Mouse (Mus musculus) limb, embryonic 11.5 days (tissue): ENCODE results near the gene Myg1. TPM values are rescaled to one million over a fixed set of nuclear protein-coding genes. Genes with fewer than 3 reads are reported as not detected.

ENCODE experiments used
- ATAC-seq: fragments of 200-750 bp; cut with Nextera tagmentation; 2 replicates; pipeline ENCODE4 v1.8.0; 2017; ENCODE audit warnings: low read depth; ENCODE audit not compliant: insufficient number of reproducible peaks, low FRiP score, low TSS enrichment
- DNase-seq: peaks from one replicate; pipeline ENCODE4 v3.0.0-alpha.2; 2015; ENCODE audit warnings: low spot score
- H3K27ac ChIP-seq: fragments of 300-500 bp; sonication (generic); replicated peaks from 2 replicates; pipeline ENCODE4 v1.5.1; 2014; ENCODE audit warnings: low read depth, mild to moderate bottlenecking, low read length
- H3K27me3 ChIP-seq: fragments of 300-500 bp; sonication (generic); 2 replicates; pipeline ENCODE4 v1.6.1; 2014; ENCODE audit warnings: mild to moderate bottlenecking, low read length, mixed read lengths; ENCODE audit not compliant: control insufficient read depth, insufficient read depth
- H3K36me3 ChIP-seq: fragments of 300-500 bp; sonication (generic); 2 replicates; pipeline ENCODE4 v1.6.1; 2014; ENCODE audit warnings: mild to moderate bottlenecking, low read length, moderate library complexity, mixed read lengths; ENCODE audit not compliant: control insufficient read depth, insufficient read depth
- H3K4me1 ChIP-seq: fragments of 300-500 bp; sonication (generic); 2 replicates; pipeline ENCODE4 v1.6.1; 2014; ENCODE audit warnings: low read length, mixed read lengths; ENCODE audit not compliant: control insufficient read depth, insufficient read depth
- H3K4me2 ChIP-seq: fragments of 300-500 bp; sonication (generic); 2 replicates; pipeline ENCODE4 v1.6.1; 2014; ENCODE audit warnings: low read depth, mild to moderate bottlenecking, moderate library complexity; ENCODE audit not compliant: severe bottlenecking
- H3K4me3 ChIP-seq: fragments of 300-500 bp; sonication (generic); 2 replicates; pipeline ENCODE4 v1.5.1; 2014; ENCODE audit warnings: low read depth, low read length
- H3K9ac ChIP-seq: fragments of 300-500 bp; sonication (generic); 2 replicates; pipeline ENCODE4 v1.6.1; 2014; ENCODE audit warnings: mild to moderate bottlenecking, low read length
- H3K9me3 ChIP-seq: fragments of 300-500 bp; sonication (generic); 2 replicates; pipeline ENCODE4 v1.6.1; 2016; ENCODE audit warnings: low read length; ENCODE audit not compliant: control insufficient read depth
- WGBS: fragments of 180-500 bp; shearing (Covaris S2); extraction: QIAGEN DNeasy Blood & Tissue Kit; methylation state at CpG from one replicate; pipeline ENCODE4 v1.1.7; 2014; 5-methylcytosine and 5-hydroxymethylcytosine counted together
- polyA plus RNA-seq: library from polyadenylated mRNA; unstranded; fragments of >200 nt; fragmentation: Nextera tagmentation; extraction: Ambion mirVana; gene quantifications from 2 replicates; pipeline ENCODE4 v1.2.1, GENCODE M21; 2014

The Myg1 gene
- polyA plus RNA-seq, 1 experiment from 2014 or later = 122 TPM

DNA sequence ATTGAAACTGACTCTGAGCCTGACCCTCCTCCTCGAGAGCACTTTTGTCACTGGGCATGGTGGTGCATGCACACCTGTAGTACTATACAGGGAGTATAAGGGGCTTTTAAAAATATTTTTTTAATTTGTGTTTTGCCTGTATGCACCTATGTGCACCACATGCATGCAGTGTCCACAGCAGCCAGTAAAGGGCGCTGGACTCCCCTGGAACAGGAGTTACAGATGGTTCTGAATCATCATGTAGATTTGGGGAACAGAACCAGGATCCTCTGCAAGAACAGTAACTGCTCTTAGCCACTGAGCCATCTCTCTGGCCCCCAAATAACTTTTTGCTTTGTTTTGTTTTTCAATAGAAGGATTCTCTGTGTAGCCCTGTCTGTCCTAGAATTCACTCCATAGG lies 20.7 kb downstream of the Myg1 start:
- ATAC-seq = no peak
- WGBS = 58% methylated on average over 2 of the region's 2 CpGs
- Histone ChIP-seq H3K27ac (no peak overlapping the region), H3K9ac (no peak overlapping the region), H3K4me3 (no peak overlapping the region), H3K4me2 (no peak overlapping the region), H3K27me3 (no peaks in the 10 kb centered on the region), H3K4me1 (peaks cover 22% of the 10 kb centered on the region), H3K36me3 (no peaks in the 10 kb centered on the region; the same call in 1 of the 2 replicates), H3K9me3 (no peaks in the 10 kb centered on the region)
- no peak for DNase-seq

DNA sequence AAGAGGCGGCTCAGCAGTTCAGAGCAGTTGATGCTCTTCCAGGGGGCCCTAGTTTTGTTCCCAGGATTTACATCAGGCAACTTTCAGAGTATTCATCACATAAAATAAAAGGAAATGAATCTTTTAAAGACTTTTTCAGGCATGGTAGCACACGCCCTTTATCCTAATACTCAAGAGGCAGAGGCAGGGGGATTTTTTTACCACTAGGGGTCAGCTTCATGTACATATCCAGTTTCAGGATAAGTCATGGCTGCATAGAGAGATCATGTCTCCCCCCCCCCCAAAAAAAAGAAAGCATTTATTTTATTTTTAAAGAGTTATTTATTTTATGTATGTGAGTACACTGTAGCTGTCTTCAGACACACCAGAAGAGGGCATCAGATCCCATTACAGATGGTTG lies 22.5 kb downstream of the Myg1 start:
- no peak for DNase-seq
- Histone ChIP-seq H3K9ac (no peak overlapping the region), H3K36me3 (no peaks in the 10 kb centered on the region), H3K4me2 (no peak overlapping the region), H3K27ac (no peak overlapping the region), H3K9me3 (no peaks in the 10 kb centered on the region), H3K27me3 (no peaks in the 10 kb centered on the region; the same call in 1 of the 2 replicates), H3K4me3 (no peak overlapping the region), H3K4me1 (peaks cover 35% of the 10 kb centered on the region)
- 84% methylated on average over 2 of the region's 2 CpGs for WGBS
- no peak for ATAC-seq

DNA sequence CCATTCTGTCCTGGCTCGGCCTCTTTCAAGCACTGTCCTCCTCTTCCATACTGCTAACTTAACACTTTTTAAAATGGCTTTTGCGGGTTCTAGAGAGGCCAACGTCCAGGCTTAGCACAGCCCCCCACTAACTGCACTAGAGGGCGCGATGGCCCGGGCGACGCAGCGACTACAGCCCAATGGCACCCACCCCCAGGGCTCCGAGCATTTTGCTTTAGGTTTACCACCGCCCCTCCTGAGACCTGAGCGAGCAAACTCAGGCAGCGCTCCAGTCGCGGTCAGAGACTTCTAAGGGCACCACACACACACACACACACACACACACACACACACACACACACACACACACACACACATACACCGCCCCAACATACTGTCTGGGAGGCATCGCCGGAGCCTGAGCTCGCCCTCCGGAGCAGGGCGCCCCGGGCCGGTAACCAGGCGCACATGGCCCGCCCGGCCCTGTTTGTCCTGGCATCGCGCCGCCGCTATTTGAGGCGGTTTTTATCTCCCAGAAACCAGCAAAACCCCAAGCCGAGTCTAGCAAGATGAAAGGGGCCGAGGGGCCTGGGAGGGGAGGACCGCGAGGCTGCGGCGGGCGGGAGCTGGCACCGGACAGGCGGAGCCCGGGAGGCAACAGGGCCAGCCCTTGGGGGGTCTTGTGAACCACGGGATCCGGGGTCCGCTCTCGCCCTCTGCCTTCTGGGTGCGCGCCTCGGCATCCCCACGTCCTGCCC lies 23.8 kb downstream of the Myg1 start:
- peak overlapping the region; percentile 44 for H3K4me3 ChIP-seq
- H3K4me1 ChIP-seq = peaks cover 34% of the 10 kb centered on the region
- peak overlapping the region; percentile 80 for H3K9ac ChIP-seq
- H3K27me3 ChIP-seq = no peaks in the 10 kb centered on the region; the same call in 1 of the 2 replicates
- under 1% methylated on average over 49 of the region's 49 CpGs for WGBS
- DNase-seq = peak; percentile 82
- ATAC-seq = peak; percentile 45; the same call in 1 of the 2 replicates
- H3K9me3 ChIP-seq = no peaks in the 10 kb centered on the region
- peak overlapping the region; percentile 94 for H3K27ac ChIP-seq
- no peaks in the 10 kb centered on the region for H3K36me3 ChIP-seq
- peak overlapping the region; percentile 71 for H3K4me2 ChIP-seq

DNA sequence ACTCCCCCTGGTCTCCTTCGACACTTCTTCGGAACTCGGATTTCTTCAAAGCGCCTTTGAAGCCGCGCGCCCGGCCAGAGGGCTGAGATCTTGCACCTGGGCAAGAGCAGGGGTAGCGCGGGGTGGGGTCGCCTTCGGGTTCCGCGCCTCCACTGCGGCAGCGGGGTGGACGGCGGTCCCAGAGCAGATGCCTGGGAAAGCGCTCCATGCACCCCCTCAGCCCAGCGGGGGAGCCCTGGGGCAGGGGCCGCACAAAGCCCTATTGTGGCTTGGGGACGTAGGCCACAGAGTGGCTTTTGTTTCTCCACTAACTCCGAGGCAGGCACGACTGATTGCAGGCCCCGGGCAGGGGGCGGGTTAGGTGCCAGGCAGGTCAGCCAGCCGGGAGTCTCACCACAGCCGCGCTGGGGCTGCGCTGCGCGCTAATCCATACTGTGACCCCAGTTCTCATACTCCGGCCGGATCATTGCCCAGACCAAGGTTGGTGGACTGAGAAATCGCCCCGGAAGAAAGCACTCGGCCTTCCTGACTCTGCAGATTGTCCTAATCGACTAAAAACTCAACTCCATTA lies 24.4 kb downstream of the Myg1 start:
- H3K4me2 ChIP-seq = peak overlapping the region; percentile 71
- WGBS = 2% methylated on average over 38 of the region's 38 CpGs
- peak overlapping the region; percentile 80 for H3K9ac ChIP-seq
- H3K36me3 ChIP-seq = no peaks in the 10 kb centered on the region
- H3K27ac ChIP-seq = peak overlapping the region; percentile 94
- H3K4me3 ChIP-seq = peak overlapping the region; percentile 44
- DNase-seq = peak; percentile 83
- peaks cover 34% of the 10 kb centered on the region for H3K4me1 ChIP-seq
- H3K9me3 ChIP-seq = no peaks in the 10 kb centered on the region
- ATAC-seq = peak; percentile 48
- no peaks in the 10 kb centered on the region; the same call in 1 of the 2 replicates for H3K27me3 ChIP-seq

DNA sequence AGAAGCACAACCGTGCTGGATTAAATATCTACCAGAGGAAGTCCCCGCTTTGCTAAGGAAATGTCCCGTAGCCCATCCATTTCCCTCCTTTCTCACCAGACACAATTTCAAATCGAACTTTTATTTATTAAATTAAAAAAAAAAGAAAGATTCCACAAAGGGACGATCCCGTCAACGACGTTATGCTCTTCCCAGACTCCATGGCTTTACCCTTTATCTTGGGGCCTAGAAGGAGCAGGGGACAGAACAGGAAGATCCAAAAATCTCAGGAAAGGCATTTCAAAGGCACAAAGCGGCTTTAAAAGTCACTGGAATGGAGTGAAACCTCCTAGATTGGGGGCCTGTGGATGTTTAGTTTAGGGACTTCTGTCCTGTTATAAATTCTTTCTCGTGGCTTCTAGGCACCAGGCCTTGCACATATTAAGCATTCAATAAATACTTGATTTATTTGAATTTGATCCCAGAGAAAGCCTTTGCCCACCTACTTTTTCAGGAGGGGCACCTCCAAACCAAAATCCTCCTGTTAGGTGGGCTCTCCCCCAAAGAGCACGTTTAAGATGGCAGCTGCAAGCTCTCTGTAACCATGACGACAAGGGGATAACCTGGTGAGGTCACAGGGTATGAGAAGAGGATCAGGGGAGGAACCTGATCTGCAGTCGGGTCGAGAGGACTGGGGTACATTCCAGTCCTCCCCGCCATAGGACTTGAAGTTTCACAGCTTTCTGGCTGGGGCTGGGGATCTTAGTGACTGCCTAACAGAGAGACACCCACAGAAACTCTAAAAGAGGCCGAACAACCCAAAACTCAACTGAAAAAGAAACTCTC lies 25.2 kb downstream of the Myg1 start:
- H3K27me3 ChIP-seq = no peaks in the 10 kb centered on the region; the same call in 1 of the 2 replicates
- ATAC-seq (no peak), DNase-seq (no peak)
- no peaks in the 10 kb centered on the region for H3K9me3 ChIP-seq
- WGBS = 23% methylated on average over 16 of the region's 16 CpGs
- H3K4me2 ChIP-seq = peak overlapping the region; percentile 71
- no peaks in the 10 kb centered on the region for H3K36me3 ChIP-seq
- peak overlapping the region; percentile 94 for H3K27ac ChIP-seq
- no peak overlapping the region for H3K4me3 ChIP-seq
- peak overlapping the region; percentile 80 for H3K9ac ChIP-seq
- peaks cover 31% of the 10 kb centered on the region for H3K4me1 ChIP-seq

DNA sequence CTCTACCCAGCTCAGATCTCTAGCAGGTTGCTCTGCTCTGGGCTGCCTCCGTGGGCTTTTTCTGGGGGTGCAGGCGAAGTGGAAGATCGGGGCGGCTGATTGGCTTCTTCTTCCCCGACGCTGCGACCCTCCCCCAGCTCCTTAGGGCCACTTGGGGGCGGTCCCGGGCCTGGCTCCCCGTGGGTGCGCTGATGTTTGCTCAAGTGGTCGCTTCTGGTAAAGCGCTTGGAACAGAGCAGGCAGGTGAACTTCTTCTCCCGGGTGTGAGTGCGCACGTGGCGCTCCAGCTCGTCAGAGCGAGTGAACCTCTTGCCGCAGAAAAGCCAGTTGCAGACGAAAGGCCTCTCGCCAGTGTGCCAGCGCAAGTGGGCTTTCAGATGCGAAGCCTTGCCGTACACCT lies 26.6 kb downstream of the Myg1 start:
- Histone ChIP-seq H3K9ac (no peak overlapping the region), H3K4me3 (0 out of 2 replicates have a peak overlapping the region, but pooled peaks have one; percentile 0), H3K9me3 (no peaks in the 10 kb centered on the region), H3K27ac (no peak overlapping the region), H3K36me3 (no peaks in the 10 kb centered on the region), H3K4me2 (peak overlapping the region; percentile 30; the same call in 1 of the 2 replicates), H3K4me1 (peaks cover 39% of the 10 kb centered on the region), H3K27me3 (no peaks in the 10 kb centered on the region; the same call in 1 of the 2 replicates)
- ATAC-seq (no peak), DNase-seq (peak; percentile 67)
- 2% methylated on average over 25 of the region's 25 CpGs for WGBS

DNA sequence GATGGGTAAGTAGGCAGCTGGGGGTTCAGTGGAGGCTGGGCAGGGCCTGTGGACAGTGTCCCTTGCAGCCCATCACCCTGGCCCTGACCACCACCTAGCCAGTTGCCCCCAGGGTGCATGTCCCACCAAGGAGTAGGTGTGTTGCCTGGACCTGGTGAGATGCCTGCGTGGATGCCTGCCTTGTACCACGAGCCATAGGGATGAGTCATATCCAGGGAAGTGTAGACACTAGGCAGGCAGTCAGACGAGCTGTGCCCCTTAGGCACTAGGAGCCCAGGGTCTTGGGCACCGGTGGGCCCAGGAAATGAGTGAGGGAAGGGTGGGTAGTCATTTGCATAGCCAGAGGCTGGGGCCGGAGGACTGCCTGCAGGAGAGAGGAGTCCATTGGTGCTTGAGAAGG lies 27.3 kb downstream of the Myg1 start:
- no peak overlapping the region for H3K4me2 ChIP-seq
- H3K27ac ChIP-seq = no peak overlapping the region
- H3K36me3 ChIP-seq = no peaks in the 10 kb centered on the region
- no peaks in the 10 kb centered on the region; the same call in 1 of the 2 replicates for H3K27me3 ChIP-seq
- no peaks in the 10 kb centered on the region for H3K9me3 ChIP-seq
- 35% methylated on average over 5 of the region's 5 CpGs for WGBS
- 0 out of 2 replicates have a peak overlapping the region, but pooled peaks have one; percentile 18 for H3K9ac ChIP-seq
- DNase-seq = no peak
- no peak for ATAC-seq
- H3K4me1 ChIP-seq = peaks cover 39% of the 10 kb centered on the region
- no peak overlapping the region for H3K4me3 ChIP-seq

DNA sequence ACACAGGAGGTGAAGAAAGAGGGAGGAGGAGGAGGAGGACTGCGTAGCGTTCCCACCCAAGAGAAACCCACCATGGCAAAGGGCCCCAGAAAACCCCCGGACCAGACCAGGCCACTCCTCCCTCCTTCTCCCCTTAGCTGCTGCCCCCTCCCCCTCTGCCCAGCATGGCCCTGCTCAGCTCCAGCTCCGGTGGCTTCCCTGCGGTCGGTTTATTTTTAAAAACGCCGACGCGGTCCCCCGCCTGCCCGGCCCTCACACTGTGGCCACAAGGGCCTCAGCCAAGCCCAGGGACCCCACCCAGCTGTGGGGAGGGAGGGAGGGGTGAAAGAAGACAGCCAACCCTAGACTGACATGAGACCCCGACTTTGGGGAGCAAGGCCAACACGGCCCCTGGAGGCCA lies 31.1 kb downstream of the Myg1 start:
- Histone ChIP-seq H3K9me3 (no peaks in the 10 kb centered on the region), H3K36me3 (no peaks in the 10 kb centered on the region), H3K9ac (peak overlapping the region; percentile 58), H3K4me2 (peak overlapping the region; percentile 43), H3K4me1 (peaks cover 31% of the 10 kb centered on the region), H3K27me3 (no peaks in the 10 kb centered on the region; the same call in 1 of the 2 replicates), H3K4me3 (no peak overlapping the region), H3K27ac (peak overlapping the region; percentile 18; the same call in 1 of the 2 replicates)
- WGBS = 10% methylated on average over 14 of the region's 14 CpGs
- 0 out of 2 replicates have a peak, but pooled peaks have one; percentile 9 for ATAC-seq
- DNase-seq = peak; percentile 51
